Mouse (Mus musculus) heart, embryonic 15.5 days (tissue): ENCODE data around the gene Gpr34. TPM values are rescaled to one million over a fixed set of nuclear protein-coding genes. Genes with fewer than 3 reads are reported as not detected.

Experiments used
- ATAC-seq: fragments of 200-750 bp; cut with Nextera tagmentation; replicated peaks from 2 replicates; pipeline ENCODE4 v1.8.0; 2017; ENCODE audit warnings: low read depth, moderate TSS enrichment; ENCODE audit not compliant: insufficient number of reproducible peaks, insufficient read depth, low FRiP score
- H3K27ac ChIP-seq: fragments of 300-500 bp; sonication (generic); 2 replicates; pipeline ENCODE4 v1.5.1; 2015; ENCODE audit warnings: mild to moderate bottlenecking, inconsistent platforms
- H3K27me3 ChIP-seq: fragments of 300-500 bp; sonication (generic); 2 replicates; pipeline ENCODE4 v1.6.1; 2015; ENCODE audit warnings: inconsistent platforms
- H3K36me3 ChIP-seq: fragments of 300-500 bp; sonication (generic); 2 replicates; pipeline ENCODE4 v1.6.1; 2015; ENCODE audit warnings: mild to moderate bottlenecking, inconsistent platforms
- H3K4me1 ChIP-seq: fragments of 300-500 bp; sonication (generic); replicated peaks from 2 replicates; pipeline ENCODE4 v1.6.1; 2015; ENCODE audit warnings: inconsistent platforms
- H3K4me2 ChIP-seq: fragments of 300-500 bp; sonication (generic); 2 replicates; pipeline ENCODE4 v1.6.1; 2015; ENCODE audit warnings: inconsistent platforms, mild to moderate bottlenecking, moderate library complexity
- H3K4me3 ChIP-seq: fragments of 300-500 bp; sonication (generic); 2 replicates; pipeline ENCODE4 v1.5.1; 2015; ENCODE audit warnings: mild to moderate bottlenecking, inconsistent platforms
- H3K9ac ChIP-seq: fragments of 300-500 bp; sonication (generic); 2 replicates; pipeline ENCODE4 v1.6.1; 2015; ENCODE audit warnings: mild to moderate bottlenecking, inconsistent platforms
- H3K9me3 ChIP-seq: fragments of 300-500 bp; sonication (generic); replicated peaks from 2 replicates; pipeline ENCODE4 v1.6.1; 2016; ENCODE audit warnings: inconsistent platforms
- WGBS: fragments of 180-500 bp; shearing (Covaris S2); methylation state at CpG from one replicate; pipeline ENCODE4 v1.1.7; 2015; ENCODE audit warnings: mixed read lengths; 5-methylcytosine and 5-hydroxymethylcytosine counted together
- polyA plus RNA-seq: library from polyadenylated mRNA; unstranded; fragments of >200 nt; fragmentation: Nextera tagmentation; extraction: Ambion mirVana; gene quantifications from 2 replicates; pipeline ENCODE4 v1.2.1, GENCODE M21; 2015

The Gpr34 gene
- polyA plus RNA-seq, 1 experiment from 2014 or later, result 0.97 TPM

DNA sequence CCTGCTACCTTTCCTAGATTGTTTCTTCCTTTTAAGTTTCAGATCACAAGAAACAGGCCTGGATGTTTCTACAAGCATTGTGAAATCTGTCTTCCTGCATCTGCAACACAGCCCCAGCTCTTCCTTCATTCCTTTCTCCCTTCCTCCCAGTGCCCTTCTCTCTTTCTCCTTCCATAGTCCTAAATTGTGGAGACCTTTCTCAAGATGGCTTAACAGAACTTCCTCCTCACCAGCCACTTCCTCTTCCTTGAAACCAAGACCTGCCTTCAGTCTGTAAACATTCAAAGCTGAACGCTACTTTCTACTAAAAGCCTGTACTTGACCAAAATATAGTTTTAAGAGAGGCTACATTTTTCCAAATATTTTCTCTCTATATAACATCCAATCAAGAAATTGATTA lies 4.5 kb downstream of the Gpr34 start:
- Histone ChIP-seq H3K27ac (no peak overlapping the region), H3K9me3 (no peaks in the 10 kb centered on the region), H3K4me3 (no peak overlapping the region), H3K36me3 (no peaks in the 10 kb centered on the region), H3K4me1 (0 out of 2 replicates have a peak, but pooled peaks cover 2% of the 10 kb centered on the region), H3K4me2 (no peak overlapping the region), H3K27me3 (no peaks in the 10 kb centered on the region), H3K9ac (no peak overlapping the region)
- ATAC-seq, result no peak
- 72% methylated on average over 1 of the region's 1 CpGs for WGBS

DNA sequence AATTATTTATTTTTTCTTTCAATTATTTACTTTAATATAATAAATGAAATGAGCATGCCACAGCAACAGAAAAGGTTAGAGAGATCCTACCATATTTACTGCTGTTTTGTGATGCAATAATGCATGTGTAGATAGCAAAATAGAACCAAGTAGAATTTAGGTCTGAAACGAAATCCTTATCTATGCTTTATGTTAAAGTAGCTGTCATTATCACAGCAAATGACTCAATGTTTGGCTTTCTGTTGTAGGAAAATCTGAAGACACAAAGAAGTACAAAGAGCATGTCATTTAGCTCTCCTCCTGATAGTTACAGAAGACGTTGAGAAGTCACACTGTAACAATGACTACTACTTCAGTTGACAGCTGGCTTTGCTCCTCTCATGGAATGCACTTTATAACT lies 7.0 kb downstream of the Gpr34 start:
- Histone ChIP-seq H3K36me3 (no peaks in the 10 kb centered on the region), H3K9ac (no peak overlapping the region), H3K4me3 (no peak overlapping the region), H3K27me3 (no peaks in the 10 kb centered on the region), H3K27ac (no peak overlapping the region), H3K4me1 (0 out of 2 replicates have a peak, but pooled peaks cover 2% of the 10 kb centered on the region), H3K4me2 (no peak overlapping the region), H3K9me3 (no peaks in the 10 kb centered on the region)
- ATAC-seq, result no peak
- 24% methylated on average over 2 of the region's 2 CpGs for WGBS

DNA sequence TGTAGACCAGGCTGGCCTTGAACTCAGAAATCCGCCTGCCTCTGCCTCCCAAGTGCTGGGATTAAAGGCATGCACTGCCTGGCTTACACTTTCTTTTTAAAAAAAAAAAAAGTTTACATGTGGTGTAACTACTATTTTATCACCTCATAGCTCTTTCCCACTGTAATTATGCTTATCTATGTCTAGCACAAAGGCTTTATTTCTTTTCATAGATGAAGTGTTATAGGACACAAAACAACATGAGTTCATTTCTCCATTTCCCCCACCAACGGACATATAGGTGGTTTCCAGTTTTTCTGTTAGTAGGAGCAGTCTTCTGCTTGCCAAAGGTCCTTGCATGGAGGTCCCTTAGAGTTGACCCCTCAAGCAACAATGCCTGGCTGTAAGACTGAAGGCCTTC lies 20.0 kb downstream of the Gpr34 start:
- Histone ChIP-seq H3K4me2 (no peak overlapping the region), H3K9me3 (no peaks in the 10 kb centered on the region), H3K27ac (no peak overlapping the region), H3K36me3 (no peaks in the 10 kb centered on the region), H3K4me1 (no peaks in the 10 kb centered on the region), H3K27me3 (no peaks in the 10 kb centered on the region), H3K4me3 (no peak overlapping the region), H3K9ac (no peak overlapping the region)
- ATAC-seq, result no peak
- WGBS, result 68% methylated on average over 2 of the region's 2 CpGs

DNA sequence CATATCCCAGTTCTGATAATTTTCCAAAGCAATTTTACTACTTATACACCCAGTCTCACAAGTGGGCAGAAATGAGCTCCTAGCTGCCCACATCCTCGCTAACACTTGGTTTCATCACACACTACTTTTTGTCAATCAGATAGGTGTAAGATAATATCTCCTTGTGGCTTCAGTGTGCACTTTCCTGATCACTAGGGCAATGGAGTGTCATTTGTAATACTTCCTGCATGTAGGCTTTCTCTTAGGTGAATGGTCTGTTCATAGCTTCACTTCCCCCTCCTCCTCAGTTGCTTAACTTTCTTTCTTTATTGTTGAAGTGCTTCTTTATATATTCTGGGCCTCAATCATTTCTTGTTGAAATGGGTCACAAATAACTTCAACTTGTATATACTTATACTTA lies 20.4 kb downstream of the Gpr34 start:
- H3K36me3 ChIP-seq, result no peaks in the 10 kb centered on the region
- no peak overlapping the region for H3K9ac ChIP-seq
- H3K27me3 ChIP-seq, result no peaks in the 10 kb centered on the region
- H3K9me3 ChIP-seq, result no peaks in the 10 kb centered on the region
- no peak overlapping the region for H3K4me2 ChIP-seq
- H3K4me1 ChIP-seq, result no peaks in the 10 kb centered on the region
- ATAC-seq, result no peak
- 74% methylated on average over 1 of the region's 1 CpGs for WGBS
- H3K4me3 ChIP-seq, result no peak overlapping the region
- H3K27ac ChIP-seq, result no peak overlapping the region

DNA sequence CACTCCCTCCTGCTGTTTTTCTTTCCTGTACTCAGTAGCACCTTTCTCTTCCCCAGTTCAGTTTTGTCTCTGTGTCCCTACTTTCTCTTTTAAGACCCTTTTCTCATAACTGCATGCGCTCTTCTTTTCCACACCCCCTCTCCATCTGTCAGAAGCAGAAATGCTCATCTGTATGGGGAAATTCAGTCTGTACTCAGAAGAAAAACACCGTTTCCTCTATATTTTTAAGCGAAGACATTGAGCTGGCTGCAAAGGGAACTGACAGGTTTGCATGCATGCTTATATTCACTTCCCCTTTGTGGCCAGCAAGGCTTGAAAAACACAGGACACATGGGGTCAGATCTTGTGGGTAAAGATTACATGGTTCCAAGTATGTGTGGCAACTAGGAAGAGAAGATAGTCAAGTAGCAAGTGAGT lies 23.1 kb downstream of the Gpr34 start:
- H3K27ac ChIP-seq, result no peak overlapping the region
- H3K9me3 ChIP-seq, result no peaks in the 10 kb centered on the region
- H3K4me3 ChIP-seq, result no peak overlapping the region
- ATAC-seq, result no peak
- WGBS, result 79% methylated on average over 3 of the region's 3 CpGs
- H3K9ac ChIP-seq, result no peak overlapping the region
- H3K4me1 ChIP-seq, result no peaks in the 10 kb centered on the region
- H3K36me3 ChIP-seq, result no peaks in the 10 kb centered on the region
- no peaks in the 10 kb centered on the region for H3K27me3 ChIP-seq
- H3K4me2 ChIP-seq, result no peak overlapping the region

DNA sequence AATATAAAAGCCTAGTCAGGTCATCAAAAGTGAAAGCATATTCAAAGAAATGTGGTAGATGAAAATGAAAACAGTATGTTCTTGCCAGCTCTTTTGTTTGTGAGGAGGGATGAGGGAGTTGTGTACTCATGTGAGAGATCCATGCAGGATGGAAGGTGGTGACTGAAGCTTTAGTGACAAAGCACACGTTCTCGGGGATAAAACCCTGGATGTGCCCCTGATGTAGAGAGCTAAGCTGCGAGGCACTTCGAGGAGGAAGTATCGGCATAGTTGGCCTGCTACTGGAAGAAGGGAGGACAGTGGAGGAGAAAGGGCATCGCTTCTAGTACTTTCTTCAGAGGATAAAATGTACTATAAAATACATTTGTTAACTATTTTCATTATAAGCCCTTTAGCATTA lies 24.0 kb downstream of the Gpr34 start:
- no peak overlapping the region for H3K4me3 ChIP-seq
- no peaks in the 10 kb centered on the region for H3K36me3 ChIP-seq
- H3K9me3 ChIP-seq, result no peaks in the 10 kb centered on the region
- no peak overlapping the region; the same call in 1 of the 2 replicates for H3K27ac ChIP-seq
- no peaks in the 10 kb centered on the region for H3K27me3 ChIP-seq
- H3K4me1 ChIP-seq, result no peaks in the 10 kb centered on the region
- ATAC-seq, result no peak
- H3K9ac ChIP-seq, result no peak overlapping the region
- H3K4me2 ChIP-seq, result no peak overlapping the region
- WGBS, result 68% methylated on average over 6 of the region's 6 CpGs

DNA sequence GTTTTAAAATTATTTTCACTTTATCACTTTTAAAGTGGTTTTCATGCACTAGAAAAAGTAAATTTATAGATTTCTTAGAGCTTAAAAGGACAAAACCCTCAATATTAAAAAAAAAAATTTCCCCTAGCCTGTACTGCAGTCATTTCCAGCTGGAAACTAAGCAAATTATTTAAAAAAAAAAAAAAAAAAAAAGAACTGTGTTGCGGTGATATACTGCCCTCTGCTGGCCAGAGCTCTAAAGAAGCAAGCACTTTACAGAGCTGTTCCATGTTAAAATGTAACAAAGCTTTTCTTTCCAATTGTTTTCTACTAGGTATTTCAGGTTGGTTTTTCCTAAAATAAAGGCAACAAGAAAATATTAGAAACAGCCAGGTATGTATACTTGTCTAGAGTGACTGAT lies 24.8 kb downstream of the Gpr34 start:
- H3K4me2 ChIP-seq, result no peak overlapping the region
- no peak overlapping the region for H3K9ac ChIP-seq
- no peak overlapping the region for H3K27ac ChIP-seq
- no peak overlapping the region for H3K4me3 ChIP-seq
- H3K9me3 ChIP-seq, result no peaks in the 10 kb centered on the region
- H3K4me1 ChIP-seq, result no peaks in the 10 kb centered on the region
- no peak for ATAC-seq
- H3K27me3 ChIP-seq, result no peaks in the 10 kb centered on the region
- 5% methylated on average over 1 of the region's 1 CpGs for WGBS
- H3K36me3 ChIP-seq, result no peaks in the 10 kb centered on the region

DNA sequence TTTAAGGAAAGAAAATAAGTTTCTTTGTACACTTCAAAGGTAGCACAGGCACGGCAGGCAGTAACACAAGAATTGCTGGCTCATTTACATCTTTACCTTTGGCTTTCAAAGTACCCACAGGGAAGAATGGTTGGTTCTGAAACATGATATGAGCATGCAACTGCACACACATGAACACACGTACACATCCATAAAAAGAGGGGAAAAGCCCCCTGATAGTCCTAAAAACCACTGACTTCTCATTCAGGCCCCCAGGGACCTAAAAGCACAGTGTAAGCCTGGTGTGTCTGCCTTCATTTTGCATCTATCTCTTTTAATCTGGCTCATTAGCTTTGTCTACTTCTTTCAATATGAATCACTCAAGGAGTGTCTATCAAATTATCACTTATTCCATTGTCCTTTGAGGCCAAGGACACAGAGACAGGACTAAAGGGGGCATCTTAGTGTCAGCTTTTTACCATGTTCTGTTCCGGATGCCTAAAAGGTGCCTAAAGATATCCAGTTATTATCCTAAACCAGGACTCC lies 26.8 kb downstream of the Gpr34 start:
- Histone ChIP-seq H3K27me3 (no peaks in the 10 kb centered on the region), H3K9me3 (no peaks in the 10 kb centered on the region), H3K4me1 (no peaks in the 10 kb centered on the region), H3K4me3 (no peak overlapping the region), H3K9ac (no peak overlapping the region), H3K4me2 (no peak overlapping the region), H3K36me3 (no peaks in the 10 kb centered on the region), H3K27ac (no peak overlapping the region)
- ATAC-seq, result no peak
- WGBS, result 76% methylated on average over 3 of the region's 3 CpGs

DNA sequence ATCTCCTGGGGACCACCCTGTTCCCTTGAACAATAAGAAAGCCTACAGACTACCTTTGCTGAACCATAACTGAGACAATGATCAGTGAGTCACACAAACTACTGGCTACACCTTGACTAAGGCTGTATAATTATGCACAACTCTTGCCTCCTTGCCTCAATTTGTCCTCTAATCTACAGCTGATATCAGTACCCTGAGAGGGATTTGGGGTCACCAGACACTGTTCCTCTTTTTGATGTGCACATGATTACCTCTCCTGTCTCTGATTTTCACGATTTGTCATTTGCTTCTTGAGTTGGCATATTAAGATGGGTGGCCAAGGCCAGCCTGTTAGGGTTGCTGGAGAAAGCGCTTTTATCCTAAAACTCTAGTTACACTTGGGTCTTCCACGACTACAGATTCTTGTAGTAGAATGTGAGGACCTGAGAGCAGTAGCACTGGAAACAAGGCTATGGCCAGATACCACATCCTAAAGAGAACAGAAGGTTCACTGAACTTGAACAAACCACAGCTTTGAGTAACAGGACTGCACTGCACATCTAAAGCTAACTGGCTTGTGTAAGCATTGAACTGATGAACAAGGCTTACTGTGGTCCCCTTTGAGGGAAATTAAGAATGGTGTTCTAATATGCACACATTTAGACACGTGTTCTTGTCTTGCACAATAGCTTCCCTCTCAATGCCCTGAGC lies 27.5 kb downstream of the Gpr34 start:
- H3K4me3 ChIP-seq, result no peak overlapping the region
- H3K27ac ChIP-seq, result no peak overlapping the region
- no peaks in the 10 kb centered on the region for H3K9me3 ChIP-seq
- WGBS, result 66% methylated on average over 4 of the region's 4 CpGs
- no peak overlapping the region for H3K4me2 ChIP-seq
- H3K9ac ChIP-seq, result no peak overlapping the region
- no peaks in the 10 kb centered on the region for H3K27me3 ChIP-seq
- no peaks in the 10 kb centered on the region for H3K36me3 ChIP-seq
- no peak for ATAC-seq
- no peaks in the 10 kb centered on the region for H3K4me1 ChIP-seq

DNA sequence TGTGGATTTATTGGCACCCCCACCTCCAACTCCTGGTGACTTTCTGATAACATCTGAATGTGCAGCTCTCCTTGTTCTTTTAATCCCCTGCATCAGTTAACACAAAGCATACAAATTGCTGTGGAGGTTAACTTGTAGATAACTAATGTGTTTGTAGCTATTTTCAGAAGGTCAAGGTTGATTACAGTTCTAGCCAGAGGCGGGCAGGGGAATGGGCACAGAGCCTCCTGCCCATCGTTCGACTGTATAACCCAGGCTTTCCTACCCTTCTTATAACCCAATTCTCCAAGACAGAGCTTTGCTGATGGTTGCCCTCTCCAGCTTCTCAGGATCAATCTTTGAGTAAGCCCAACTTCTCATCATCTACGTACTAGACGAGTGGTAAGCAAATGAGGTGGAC lies 29.2 kb downstream of the Gpr34 start, which contains the start of gene Gpr82:
Gene Gpr82, plus strand, starts transcription at position 301 of the 400 bp plus-strand sequence.
- H3K27me3 ChIP-seq, result no peaks in the 10 kb centered on the region
- no peak within 1 kb of the TSS for H3K9ac ChIP-seq
- no peak for ATAC-seq
- no peak within 1 kb of the TSS for H3K4me2 ChIP-seq
- no peak within 1 kb of the TSS for H3K27ac ChIP-seq
- H3K4me3 ChIP-seq, result no peak within 1 kb of the TSS
- no peaks in the 10 kb centered on the region for H3K36me3 ChIP-seq
- H3K4me1 ChIP-seq, result no peaks in the 10 kb centered on the region
- H3K9me3 ChIP-seq, result no peaks in the 10 kb centered on the region
- 79% methylated on average over 5 of the region's 5 CpGs for WGBS

DNA sequence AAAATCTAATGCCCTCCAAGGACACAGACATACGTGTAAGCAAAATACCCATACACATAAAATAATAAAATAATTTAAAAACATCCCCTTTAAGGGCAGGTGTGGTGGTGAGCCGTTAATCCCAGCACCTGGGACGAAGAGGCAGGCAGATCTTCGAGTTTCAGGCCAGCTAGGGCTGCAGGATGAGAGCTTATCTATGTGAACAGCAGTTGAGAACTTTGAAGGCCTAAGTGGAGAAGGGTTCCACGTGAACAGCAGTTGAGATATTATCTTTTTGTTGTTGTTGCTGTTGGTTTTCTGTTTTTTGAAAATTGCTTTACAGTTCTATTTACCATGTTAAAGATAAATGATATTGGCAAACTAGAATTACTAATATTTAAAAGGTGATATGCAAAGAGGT lies 37.0 kb downstream of the Gpr34 start:
- H3K9me3 ChIP-seq, result no peaks in the 10 kb centered on the region
- no peak overlapping the region for H3K4me3 ChIP-seq
- H3K4me1 ChIP-seq, result no peaks in the 10 kb centered on the region
- no peaks in the 10 kb centered on the region for H3K27me3 ChIP-seq
- H3K36me3 ChIP-seq, result no peaks in the 10 kb centered on the region
- no peak for ATAC-seq
- 60% methylated on average over 5 of the region's 5 CpGs for WGBS
- H3K4me2 ChIP-seq, result no peak overlapping the region
- no peak overlapping the region for H3K27ac ChIP-seq
- no peak overlapping the region for H3K9ac ChIP-seq

DNA sequence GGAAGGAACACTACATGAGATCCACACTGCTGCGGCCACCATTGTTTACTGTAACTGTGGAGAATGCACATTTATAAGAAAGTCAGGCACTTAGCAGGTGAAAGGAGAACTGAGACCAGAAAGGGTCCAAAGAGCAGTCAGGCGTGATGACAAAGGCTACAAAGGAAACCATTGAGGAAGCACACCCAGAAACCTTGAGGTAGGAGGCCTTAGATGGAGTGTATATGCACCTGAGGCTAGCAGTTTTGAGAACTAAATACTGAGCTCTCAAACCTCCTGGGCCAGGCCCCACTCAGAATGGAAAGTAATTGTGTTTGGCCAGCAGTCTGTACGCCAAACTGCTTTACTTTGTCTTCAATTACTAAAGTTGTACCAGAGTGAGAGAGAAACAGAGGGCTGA lies 38.5 kb downstream of the Gpr34 start:
- no peak overlapping the region for H3K9ac ChIP-seq
- no peaks in the 10 kb centered on the region for H3K36me3 ChIP-seq
- H3K4me2 ChIP-seq, result no peak overlapping the region
- no peak for ATAC-seq
- no peaks in the 10 kb centered on the region for H3K9me3 ChIP-seq
- H3K4me1 ChIP-seq, result no peaks in the 10 kb centered on the region
- no peak overlapping the region for H3K4me3 ChIP-seq
- WGBS, result 85% methylated on average over 3 of the region's 3 CpGs
- no peak overlapping the region for H3K27ac ChIP-seq
- H3K27me3 ChIP-seq, result no peaks in the 10 kb centered on the region
